Mouse (Mus musculus) ES-Bruce4 (cell line): Measurements from ENCODE around the gene Cwc27. TPM values are rescaled to one million over a fixed set of nuclear protein-coding genes. Genes with fewer than 3 reads are reported as not detected.

Experiments used
- H3K27ac ChIP-seq: 2 replicates; pipeline ENCODE4 v1.5.1; 2012; ENCODE audit warnings: low read length, inconsistent platforms; ENCODE audit not compliant: insufficient read depth
- H3K27me3 ChIP-seq: 2 replicates; pipeline ENCODE4 v1.6.1; 2012; ENCODE audit warnings: mild to moderate bottlenecking, low read length, inconsistent platforms; ENCODE audit not compliant: control insufficient read depth, poor library complexity, insufficient read depth, severe bottlenecking
- H3K36me3 ChIP-seq: 2 replicates; pipeline ENCODE4 v1.6.1; 2012; ENCODE audit warnings: inconsistent platforms, mild to moderate bottlenecking, low read length, moderate library complexity; ENCODE audit not compliant: control insufficient read depth, poor library complexity, insufficient read depth, severe bottlenecking
- H3K4me1 ChIP-seq: one replicate; pipeline ENCODE4 v1.8.1; 2011; ENCODE audit warnings: low read length; ENCODE audit not compliant: control insufficient read depth, insufficient read depth
- H3K4me3 ChIP-seq: 2 replicates; pipeline ENCODE4 v1.5.1; 2011; ENCODE audit warnings: low read depth, mild to moderate bottlenecking, low read length
- H3K9ac ChIP-seq: 2 replicates; pipeline ENCODE4 v1.6.1; 2012; ENCODE audit warnings: low read depth, mild to moderate bottlenecking, inconsistent platforms; ENCODE audit not compliant: poor library complexity, severe bottlenecking
- H3K9me3 ChIP-seq: replicated peaks from 2 replicates; pipeline ENCODE4 v1.6.1; 2012; ENCODE audit warnings: mild to moderate bottlenecking, low read length, inconsistent platforms; ENCODE audit not compliant: control insufficient read depth, poor library complexity, insufficient read depth, severe bottlenecking
- CTCF ChIP-seq: IDR thresholded peaks from one replicate; pipeline ENCODE4 v1.8.1; 2011; ENCODE audit warnings: low read depth, low read length
- EP300 ChIP-seq: IDR thresholded peaks from 2 replicates; pipeline ENCODE4 v1.6.1; 2011; ENCODE audit warnings: low read depth, low read length; ENCODE audit not compliant: insufficient read depth
- POLR2A ChIP-seq: IDR thresholded peaks from one replicate; pipeline ENCODE4 v1.8.1; 2011; ENCODE audit warnings: low read length; ENCODE audit not compliant: insufficient read depth
- polyA plus RNA-seq: library from polyadenylated mRNA; stranded (reverse); fragments of >200 nt; gene quantifications from 2 replicates; pipeline ENCODE4 v1.2.4, GENCODE M21; 2011; ENCODE audit warnings: low read depth; ENCODE audit not compliant: missing spikeins, insufficient read depth, insufficient read length

Gene Cwc27
- polyA plus RNA-seq, 1 experiment, result 41.0 TPM

DNA sequence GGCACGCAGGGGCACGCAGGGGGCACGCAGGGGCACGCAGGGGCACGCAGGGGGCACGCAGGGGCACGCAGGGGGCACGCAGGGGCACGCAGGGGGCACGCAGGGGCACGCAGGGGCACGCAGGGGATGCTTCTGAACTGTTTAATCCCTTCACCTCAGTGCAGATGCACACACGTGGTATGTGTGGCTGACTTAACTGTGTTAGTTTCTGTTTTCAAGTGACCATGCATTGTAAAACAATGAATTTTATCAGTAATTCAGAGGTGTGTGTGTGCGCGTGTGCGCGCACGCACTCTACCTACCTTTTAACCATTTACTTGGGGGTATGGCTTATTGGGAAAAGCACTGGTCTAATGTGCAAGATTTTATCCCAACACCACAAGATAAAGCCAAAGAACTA lies 208.4 kb downstream of the Cwc27 start:
- no peaks in the 10 kb centered on the region for H3K4me1 ChIP-seq
- H3K36me3 ChIP-seq, result no peaks in the 10 kb centered on the region
- H3K4me3 ChIP-seq, result no peak overlapping the region
- TF ChIP-seq EP300, result no peak
- no peak for TF ChIP-seq POLR2A
- no peak for TF ChIP-seq CTCF
- H3K27ac ChIP-seq, result peak overlapping the region; percentile 50
- no peaks in the 10 kb centered on the region; the same call in 1 of the 2 replicates for H3K27me3 ChIP-seq
- peaks cover 7% of the 10 kb centered on the region for H3K9me3 ChIP-seq
- no peak overlapping the region for H3K9ac ChIP-seq

DNA sequence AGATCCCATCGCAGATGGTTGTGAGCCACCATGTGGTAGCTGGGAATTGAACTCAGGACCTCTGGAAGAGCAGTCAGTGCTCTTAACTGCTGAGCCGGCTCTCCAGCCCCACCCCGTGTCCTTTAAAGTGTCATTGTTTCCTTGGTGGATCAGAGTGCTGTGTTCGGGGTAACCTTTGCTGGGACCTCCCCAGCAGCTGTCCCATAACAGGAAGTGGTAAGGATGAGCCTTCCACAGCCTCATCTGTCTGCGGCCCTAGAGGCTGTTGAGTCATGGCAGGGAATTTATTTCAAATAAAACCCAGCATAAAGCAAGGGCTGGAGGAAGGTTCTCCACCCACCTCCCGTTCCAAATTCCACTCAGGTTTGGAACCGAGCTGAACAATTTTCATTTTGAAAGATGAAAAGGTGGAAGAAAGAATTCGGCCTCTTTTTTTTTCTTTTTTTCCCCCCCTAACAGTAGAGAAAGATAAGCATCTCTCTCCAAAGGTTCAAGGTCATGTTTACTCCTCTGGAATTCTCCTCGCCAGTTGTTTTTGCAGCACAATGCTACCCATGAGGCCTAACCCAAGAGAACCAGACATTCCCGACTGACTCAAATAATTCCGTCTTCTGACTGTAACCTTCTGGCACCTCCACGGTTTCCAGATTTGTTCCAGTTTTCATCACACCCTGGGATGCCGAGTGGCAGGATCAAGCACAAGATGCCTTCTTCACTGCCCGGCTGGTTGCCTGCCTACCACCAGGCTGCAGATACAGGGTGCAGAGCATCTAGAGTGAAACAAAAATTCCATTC lies 210.0 kb downstream of the Cwc27 start:
- Histone ChIP-seq H3K4me1 (no peaks in the 10 kb centered on the region), H3K9ac (no peak overlapping the region), H3K27me3 (no peaks in the 10 kb centered on the region; the same call in 1 of the 2 replicates), H3K36me3 (no peaks in the 10 kb centered on the region), H3K27ac (no peak overlapping the region), H3K4me3 (no peak overlapping the region), H3K9me3 (peaks cover 7% of the 10 kb centered on the region)
- TF ChIP-seq EP300, result no peak
- TF ChIP-seq POLR2A, result no peak
- TF ChIP-seq CTCF, result no peak

DNA sequence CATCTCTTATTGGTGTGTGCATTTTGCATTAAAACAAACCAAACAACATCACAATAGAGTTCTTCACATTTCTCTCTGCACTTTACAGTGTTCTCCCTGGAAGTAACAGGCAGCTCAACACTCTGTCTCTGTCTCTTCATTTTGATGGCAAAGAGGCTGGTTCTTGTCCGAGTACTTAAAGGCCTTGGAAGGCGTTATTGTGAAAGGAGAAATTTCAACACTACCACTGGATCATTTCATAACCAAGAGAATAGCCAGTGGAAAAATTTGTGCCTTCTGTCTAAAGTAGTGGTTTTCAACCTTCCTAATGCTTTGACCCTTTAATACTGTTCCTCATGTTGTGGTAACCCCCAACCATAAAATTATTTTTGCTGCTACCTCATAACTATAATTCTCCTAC lies 211.8 kb downstream of the Cwc27 start:
- Histone ChIP-seq H3K27me3 (no peaks in the 10 kb centered on the region; the same call in 1 of the 2 replicates), H3K27ac (no peak overlapping the region), H3K4me1 (no peaks in the 10 kb centered on the region), H3K9ac (no peak overlapping the region), H3K36me3 (no peaks in the 10 kb centered on the region), H3K4me3 (no peak overlapping the region), H3K9me3 (peaks cover 7% of the 10 kb centered on the region)
- TF ChIP-seq EP300 (no peak), POLR2A (no peak), CTCF (no peak)

GRCm38 (mm10) chr13:104602197-104602596 lies 214.7 kb downstream of the Cwc27 start:
- Histone ChIP-seq H3K4me3 (no peak overlapping the region), H3K9ac (no peak overlapping the region), H3K9me3 (no peaks in the 10 kb centered on the region), H3K4me1 (no peaks in the 10 kb centered on the region), H3K27ac (no peak overlapping the region), H3K27me3 (no peaks in the 10 kb centered on the region; the same call in 1 of the 2 replicates), H3K36me3 (no peaks in the 10 kb centered on the region)
- TF ChIP-seq CTCF (no peak), POLR2A (no peak), EP300 (no peak)

GRCm38 (mm10) chr13:104601783-104602182 lies 215.2 kb downstream of the Cwc27 start:
- Histone ChIP-seq H3K27me3 (no peaks in the 10 kb centered on the region; the same call in 1 of the 2 replicates), H3K36me3 (no peaks in the 10 kb centered on the region), H3K27ac (no peak overlapping the region), H3K4me1 (no peaks in the 10 kb centered on the region), H3K9ac (no peak overlapping the region), H3K4me3 (no peak overlapping the region), H3K9me3 (no peaks in the 10 kb centered on the region)
- TF ChIP-seq POLR2A (no peak), CTCF (no peak), EP300 (no peak)

GRCm38 (mm10) chr13:104596199-104596598 lies 220.7 kb downstream of the Cwc27 start:
- TF ChIP-seq POLR2A (no peak), EP300 (no peak), CTCF (no peak)
- Histone ChIP-seq H3K9me3 (no peaks in the 10 kb centered on the region), H3K27me3 (no peaks in the 10 kb centered on the region), H3K4me3 (no peak overlapping the region), H3K27ac (no peak overlapping the region), H3K36me3 (no peaks in the 10 kb centered on the region), H3K4me1 (no peaks in the 10 kb centered on the region), H3K9ac (no peak overlapping the region)
